Mouse (Mus musculus) forebrain, embryonic 15.5 days (tissue): Measurements from ENCODE around the gene Fbxo42. TPM values are rescaled to one million over a fixed set of nuclear protein-coding genes. Genes with fewer than 3 reads are reported as not detected.
"Not testable (repeated sequence)": the region's sequence is repeated elsewhere in the genome, so short reads cannot be mapped to it uniquely, and the experiment has no call there.

Experiments used
- ATAC-seq: fragments of 200-750 bp; cut with Nextera tagmentation; replicated peaks from 2 replicates; pipeline ENCODE4 v1.8.0; 2017; ENCODE audit warnings: mild to moderate bottlenecking, moderate TSS enrichment, moderate library complexity
- H3K27ac ChIP-seq: fragments of 300-500 bp; sonication (generic); replicated peaks from 2 replicates; pipeline ENCODE4 v1.5.1; 2015; ENCODE audit warnings: mild to moderate bottlenecking, inconsistent platforms
- H3K27me3 ChIP-seq: fragments of 300-500 bp; sonication (generic); 2 replicates; pipeline ENCODE4 v1.6.1; 2015; ENCODE audit warnings: inconsistent platforms
- H3K36me3 ChIP-seq: fragments of 300-500 bp; sonication (generic); 2 replicates; pipeline ENCODE4 v1.6.1; 2015; ENCODE audit warnings: mild to moderate bottlenecking, inconsistent platforms
- H3K4me1 ChIP-seq: fragments of 300-500 bp; sonication (generic); 2 replicates; pipeline ENCODE4 v1.6.1; 2015; ENCODE audit warnings: inconsistent platforms
- H3K4me2 ChIP-seq: fragments of 300-500 bp; sonication (generic); replicated peaks from 2 replicates; pipeline ENCODE4 v1.6.1; 2015; ENCODE audit warnings: mild to moderate bottlenecking, inconsistent platforms
- H3K4me3 ChIP-seq: fragments of 300-500 bp; sonication (generic); 2 replicates; pipeline ENCODE4 v1.5.1; 2015; ENCODE audit warnings: mild to moderate bottlenecking, inconsistent platforms
- H3K9ac ChIP-seq: fragments of 300-500 bp; sonication (generic); replicated peaks from 2 replicates; pipeline ENCODE4 v1.6.1; 2015; ENCODE audit warnings: mild to moderate bottlenecking, inconsistent platforms
- H3K9me3 ChIP-seq: fragments of 300-500 bp; sonication (generic); 2 replicates; pipeline ENCODE4 v1.6.1; 2016; ENCODE audit warnings: inconsistent platforms
- whole genome bisulfite sequencing: fragments of 180-500 bp; shearing (Covaris S2); methylation state at CpG from one replicate; pipeline ENCODE4 v1.1.7; 2015; ENCODE audit warnings: mixed read lengths; 5-methylcytosine and 5-hydroxymethylcytosine counted together
- polyA plus RNA-seq: library from polyadenylated mRNA; unstranded; fragments of >200 nt; fragmentation: Nextera tagmentation; extraction: Ambion mirVana; gene quantifications from 2 replicates; pipeline ENCODE4 v1.2.1, GENCODE M21; 2015

Fbxo42 gene
- polyA plus RNA-seq, 1 experiment from 2014 or later = 25.0 TPM

- H3K9me3 ChIP-seq = no peaks in the 10 kb centered on the region
- H3K4me2 ChIP-seq = peak overlapping the region; percentile 79
- 0 out of 2 replicates have a peak, but pooled peaks cover 3% of the 10 kb centered on the region for H3K27me3 ChIP-seq
- no peaks in the 10 kb centered on the region for H3K36me3 ChIP-seq
- H3K9ac ChIP-seq = peak overlapping the region; percentile 89
- no peak for ATAC-seq
- 2% methylated on average over 29 of the region's 29 CpGs for WGBS
- H3K4me1 ChIP-seq = peaks cover 46% of the 10 kb centered on the region
- H3K4me3 ChIP-seq = peak overlapping the region; percentile 88
- peak overlapping the region; percentile 97 for H3K27ac ChIP-seq
These were observed 9.1 kb upstream of the Fbxo42 start for GRCm38 (mm10) chr4:141138425-141139115.

- peak; percentile 94 for ATAC-seq
- Histone ChIP-seq H3K4me3 (peak within 1 kb of the TSS; percentile 88), H3K4me2 (peak within 1 kb of the TSS; percentile 79), H3K9ac (peak within 1 kb of the TSS; percentile 89), H3K27ac (peak within 1 kb of the TSS; percentile 97), H3K4me1 (peaks cover 41% of the 10 kb centered on the region), H3K36me3 (no peaks in the 10 kb centered on the region), H3K9me3 (no peaks in the 10 kb centered on the region), H3K27me3 (0 out of 2 replicates have a peak, but pooled peaks cover 3% of the 10 kb centered on the region)
- under 1% methylated on average over 62 of the region's 63 CpGs for WGBS
These were observed 8.4 kb upstream of the Fbxo42 start, which contains the start of gene Szrd1 for GRCm38 (mm10) chr4:141139116-141139970. TSS of gene Szrd1 (minus strand) at chr4:141139775.

- not testable (repeated sequence) for ATAC-seq, H3K27ac ChIP-seq, H3K4me3 ChIP-seq, H3K36me3 ChIP-seq, H3K4me2 ChIP-seq, H3K9ac ChIP-seq, H3K9me3 ChIP-seq, H3K27me3 ChIP-seq
- WGBS = 87% methylated on average over 9 of the region's 9 CpGs
- H3K4me1 ChIP-seq = peaks cover 31% of the 10 kb centered on the region
These were observed 7.4 kb upstream of the Fbxo42 start for GRCm38 (mm10) chr4:141140354-141140753.

GRCm38 (mm10) chr4:141140967-141141366, 6.7 kb upstream of the Fbxo42 start:
- Histone ChIP-seq H3K4me2 (no peak overlapping the region), H3K36me3 (no peaks in the 10 kb centered on the region), H3K4me3 (no peak overlapping the region), H3K9ac (no peak overlapping the region), H3K4me1 (peaks cover 27% of the 10 kb centered on the region), H3K27me3 (0 out of 2 replicates have a peak, but pooled peaks cover 3% of the 10 kb centered on the region), H3K27ac (no peak overlapping the region), H3K9me3 (no peaks in the 10 kb centered on the region)
- no peak for ATAC-seq
- 92% methylated on average over 6 of the region's 6 CpGs for WGBS

- Histone ChIP-seq H3K9me3 (no peaks in the 10 kb centered on the region), H3K36me3 (no peaks in the 10 kb centered on the region)
- 26% methylated on average over 9 of the region's 9 CpGs for WGBS
These were observed 5.4 kb upstream of the Fbxo42 start for GRCm38 (mm10) chr4:141142285-141142811.

GRCm38 (mm10) chr4:141145124-141145523, 2.6 kb upstream of the Fbxo42 start:
- H3K27me3 ChIP-seq, ATAC-seq, H3K9ac ChIP-seq, H3K4me2 ChIP-seq, H3K36me3 ChIP-seq, H3K9me3 ChIP-seq, H3K27ac ChIP-seq, H3K4me3 ChIP-seq: not testable (repeated sequence)
- peaks cover 25% of the 10 kb centered on the region for H3K4me1 ChIP-seq
- WGBS = 92% methylated on average over 12 of the region's 16 CpGs

More at GRCm38 (mm10) chr4:141142285-141142811, 5.4 kb upstream of the Fbxo42 start:
- H3K27me3 ChIP-seq = 0 out of 2 replicates have a peak, but pooled peaks cover 3% of the 10 kb centered on the region
- H3K9ac ChIP-seq = no peak overlapping the region
- no peak overlapping the region for H3K4me2 ChIP-seq
- H3K4me3 ChIP-seq = no peak overlapping the region
- H3K4me1 ChIP-seq = peaks cover 21% of the 10 kb centered on the region
- no peak for ATAC-seq
- no peak overlapping the region for H3K27ac ChIP-seq

- Histone ChIP-seq H3K36me3 (no peaks in the 10 kb centered on the region), H3K4me2 (no peak overlapping the region)
- no peak for ATAC-seq
These were observed 1.2 kb upstream of the Fbxo42 start for GRCm38 (mm10) chr4:141146491-141147033.

GRCm38 (mm10) chr4:141148009-141148801, 492 bp downstream of the Fbxo42 start:
- Histone ChIP-seq H3K9ac (peak overlapping the region; percentile 99), H3K9me3 (no peaks in the 10 kb centered on the region), H3K27me3 (0 out of 2 replicates have a peak, but pooled peaks cover 3% of the 10 kb centered on the region), H3K36me3 (no peaks in the 10 kb centered on the region), H3K27ac (peak overlapping the region; percentile 91), H3K4me1 (peaks cover 27% of the 10 kb centered on the region), H3K4me3 (peak overlapping the region; percentile 98), H3K4me2 (peak overlapping the region; percentile 62)
- ATAC-seq = peak; percentile 84
- 1% methylated on average over 65 of the region's 66 CpGs for WGBS

More at GRCm38 (mm10) chr4:141146491-141147033, 1.2 kb upstream of the Fbxo42 start:
- Histone ChIP-seq H3K27me3 (0 out of 2 replicates have a peak, but pooled peaks cover 3% of the 10 kb centered on the region), H3K4me1 (peaks cover 30% of the 10 kb centered on the region), H3K9me3 (no peaks in the 10 kb centered on the region), H3K27ac (no peak overlapping the region), H3K9ac (no peak overlapping the region), H3K4me3 (no peak overlapping the region)
- 95% methylated on average over 6 of the region's 6 CpGs for WGBS

- no peak overlapping the region for H3K27ac ChIP-seq
- peak overlapping the region; percentile 99 for H3K9ac ChIP-seq
- peaks cover 28% of the 10 kb centered on the region for H3K4me1 ChIP-seq
- no peaks in the 10 kb centered on the region for H3K36me3 ChIP-seq
- no peak for ATAC-seq
- H3K27me3 ChIP-seq = no peaks in the 10 kb centered on the region
- peak overlapping the region; percentile 98 for H3K4me3 ChIP-seq
- WGBS = 17% methylated on average over 7 of the region's 7 CpGs
- peak overlapping the region; percentile 62 for H3K4me2 ChIP-seq
- no peaks in the 10 kb centered on the region for H3K9me3 ChIP-seq
These were observed 1.4 kb downstream of the Fbxo42 start for GRCm38 (mm10) chr4:141149116-141149515.

GRCm38 (mm10) chr4:141157485-141157884, 9.8 kb downstream of the Fbxo42 start:
- Histone ChIP-seq H3K9ac (no peak overlapping the region), H3K4me2 (no peak overlapping the region), H3K4me1 (0 out of 2 replicates have a peak, but pooled peaks cover 3% of the 10 kb centered on the region), H3K36me3 (no peaks in the 10 kb centered on the region), H3K9me3 (no peaks in the 10 kb centered on the region), H3K27me3 (no peaks in the 10 kb centered on the region), H3K27ac (no peak overlapping the region), H3K4me3 (no peak overlapping the region)
- WGBS = 88% methylated on average over 4 of the region's 4 CpGs
- ATAC-seq = no peak

GRCm38 (mm10) chr4:141158609-141159008, 10.9 kb downstream of the Fbxo42 start:
- Histone ChIP-seq H3K27me3 (no peaks in the 10 kb centered on the region), H3K36me3 (no peaks in the 10 kb centered on the region), H3K4me2 (no peak overlapping the region), H3K4me1 (0 out of 2 replicates have a peak, but pooled peaks cover 3% of the 10 kb centered on the region), H3K9me3 (no peaks in the 10 kb centered on the region), H3K27ac (no peak overlapping the region), H3K9ac (no peak overlapping the region), H3K4me3 (no peak overlapping the region)
- no peak for ATAC-seq
- WGBS = 87% methylated on average over 2 of the region's 2 CpGs
